ENCODE assay signal across 9 mouse cellular contexts in genomic region chr14:23885539-23885938, GRCm38 (mm10).
DNase-seq lines count a peak whose midpoint lies in the region; ATAC-seq and TF ChIP-seq lines count a peak whose summit lies in the region.
"Had no signal": no experiment of that assay in that cellular context is flagged by ENCODE, and none has a peak within 500 bp of the region (broad histone marks: within the 10 kb centered on the region; RNA-seq: fewer than 3 reads in every experiment).

No protein-coding gene starts in this region.

- 48% methylated on average over 6 of the region's 6 CpGs for WGBS in hindbrain, embryonic 15.5 days
- 70% methylated on average over 6 of the region's 6 CpGs for WGBS in hindbrain, embryonic 13.5 days
- WGBS in heart, embryonic 12.5 days: 21% methylated on average over 6 of the region's 6 CpGs

- no peak overlapping the region for H3K4me3 ChIP-seq in hindbrain, embryonic 15.5 days
- no peak overlapping the region for H3K4me3 ChIP-seq in hindbrain, embryonic 13.5 days
- H3K4me3 ChIP-seq in heart, embryonic 12.5 days: no peak overlapping the region
- H3K4me3 ChIP-seq in testis, adult 2 months (ENCODE audit: control insufficient read depth, low read depth, low read length): no peak overlapping the region

- no peak for TF ChIP-seq CTCF in testis, adult 2 months (IDR thresholded peaks at IDR 0.05; ENCODE audit: control insufficient read depth, insufficient read depth, insufficient replicate concordance, low read depth, low read length)

- peak; percentile 84 for DNase-seq in adrenal gland, adult 2 months
- DNase-seq in left cerebral cortex, postnatal 14 days (ENCODE audit: low spot score in 2 of 2): peak; percentile 76 to 91
- no peak for DNase-seq in cerebellum, postnatal 4 days (ENCODE audit: low spot score in 2 of 2)

- TF ChIP-seq POLR2A in testis, adult 2 months (IDR thresholded peaks at IDR 0.05; ENCODE audit: control insufficient read depth, low read depth, low read length): no peak

- H3K9me3 ChIP-seq in hindbrain, embryonic 15.5 days: no peaks in the 10 kb centered on the region
- no peaks in the 10 kb centered on the region for H3K9me3 ChIP-seq in hindbrain, embryonic 13.5 days
- no peaks in the 10 kb centered on the region for H3K9me3 ChIP-seq in heart, embryonic 12.5 days (replicated peaks)

- no peak overlapping the region for H3K4me2 ChIP-seq in hindbrain, embryonic 15.5 days
- no peak overlapping the region for H3K4me2 ChIP-seq in hindbrain, embryonic 13.5 days
- H3K4me2 ChIP-seq in heart, embryonic 12.5 days: no peak overlapping the region

- H3K27me3 ChIP-seq in hindbrain, embryonic 15.5 days: no peaks in the 10 kb centered on the region
- no peaks in the 10 kb centered on the region for H3K27me3 ChIP-seq in hindbrain, embryonic 13.5 days
- H3K27me3 ChIP-seq in heart, embryonic 12.5 days (replicated peaks): no peaks in the 10 kb centered on the region
- no peaks in the 10 kb centered on the region for H3K27me3 ChIP-seq in testis, adult 2 months (ENCODE audit: control insufficient read depth, insufficient read depth, low read length)
- H3K27me3 ChIP-seq: CH12.LX had no signal

- no peaks in the 10 kb centered on the region for H3K4me1 ChIP-seq in hindbrain, embryonic 15.5 days (replicated peaks)
- no peaks in the 10 kb centered on the region for H3K4me1 ChIP-seq in hindbrain, embryonic 13.5 days (replicated peaks)
- H3K4me1 ChIP-seq in heart, embryonic 12.5 days (replicated peaks): peaks cover 10% of the 10 kb centered on the region; the same call in 1 of the 2 replicates
- no peaks in the 10 kb centered on the region; the same call in 1 of the 2 replicates for H3K4me1 ChIP-seq in testis, adult 2 months (ENCODE audit: control insufficient read depth, insufficient read depth, low read length)

- H3K27ac ChIP-seq in hindbrain, embryonic 15.5 days (replicated peaks): no peak overlapping the region
- no peak overlapping the region for H3K27ac ChIP-seq in hindbrain, embryonic 13.5 days
- no peak overlapping the region for H3K27ac ChIP-seq in heart, embryonic 12.5 days (ENCODE audit: poor library complexity, severe bottlenecking)
- H3K27ac ChIP-seq in testis, adult 2 months (ENCODE audit: control insufficient read depth, insufficient read depth, low read depth, low read length): peak overlapping the region; percentile 60

- H3K36me3 ChIP-seq in hindbrain, embryonic 15.5 days: no peaks in the 10 kb centered on the region
- H3K36me3 ChIP-seq in hindbrain, embryonic 13.5 days: no peaks in the 10 kb centered on the region
- H3K36me3 ChIP-seq in heart, embryonic 12.5 days: no peaks in the 10 kb centered on the region
- H3K36me3 ChIP-seq in testis, adult 2 months (ENCODE audit: control insufficient read depth, insufficient read depth, low read length): no peaks in the 10 kb centered on the region

- H3K9ac ChIP-seq in hindbrain, embryonic 15.5 days: no peak overlapping the region
- H3K9ac ChIP-seq in hindbrain, embryonic 13.5 days: no peak overlapping the region
- no peak overlapping the region for H3K9ac ChIP-seq in heart, embryonic 12.5 days

- 0 out of 2 replicates have a peak, but pooled peaks have one; percentile 38 for ATAC-seq in hindbrain, embryonic 15.5 days (ENCODE audit: low FRiP score, low read depth)
- no peak for ATAC-seq in hindbrain, embryonic 13.5 days (ENCODE audit: low FRiP score)
- ATAC-seq in heart, embryonic 12.5 days (ENCODE audit: insufficient number of reproducible peaks, low FRiP score): peak; percentile 45; the same call in 1 of the 2 replicates
- no peak for ATAC-seq in megakaryocyte, adult 5-6 weeks (ENCODE audit: poor library complexity, severe bottlenecking)

- intact Hi-C loops in left cerebral cortex, postnatal 14 days (cut with DNase I): no loop called here

Comparison
In these comparisons a context has a peak if more than half of its experiments do, and no peak if none do; other contexts are left out.
1. ATAC-seq: peak in hindbrain, embryonic 15.5 days (single experiment) and heart, embryonic 12.5 days (single experiment); none in hindbrain, embryonic 13.5 days (single experiment) and megakaryocyte, adult 5-6 weeks (single experiment).
2. DNase-seq: peak in adrenal gland, adult 2 months (single experiment) and left cerebral cortex, postnatal 14 days (2 of 2); none in cerebellum, postnatal 4 days (0 of 2).